ENCODE assay signal across 8 mouse cellular contexts in the genomic region with DNA sequence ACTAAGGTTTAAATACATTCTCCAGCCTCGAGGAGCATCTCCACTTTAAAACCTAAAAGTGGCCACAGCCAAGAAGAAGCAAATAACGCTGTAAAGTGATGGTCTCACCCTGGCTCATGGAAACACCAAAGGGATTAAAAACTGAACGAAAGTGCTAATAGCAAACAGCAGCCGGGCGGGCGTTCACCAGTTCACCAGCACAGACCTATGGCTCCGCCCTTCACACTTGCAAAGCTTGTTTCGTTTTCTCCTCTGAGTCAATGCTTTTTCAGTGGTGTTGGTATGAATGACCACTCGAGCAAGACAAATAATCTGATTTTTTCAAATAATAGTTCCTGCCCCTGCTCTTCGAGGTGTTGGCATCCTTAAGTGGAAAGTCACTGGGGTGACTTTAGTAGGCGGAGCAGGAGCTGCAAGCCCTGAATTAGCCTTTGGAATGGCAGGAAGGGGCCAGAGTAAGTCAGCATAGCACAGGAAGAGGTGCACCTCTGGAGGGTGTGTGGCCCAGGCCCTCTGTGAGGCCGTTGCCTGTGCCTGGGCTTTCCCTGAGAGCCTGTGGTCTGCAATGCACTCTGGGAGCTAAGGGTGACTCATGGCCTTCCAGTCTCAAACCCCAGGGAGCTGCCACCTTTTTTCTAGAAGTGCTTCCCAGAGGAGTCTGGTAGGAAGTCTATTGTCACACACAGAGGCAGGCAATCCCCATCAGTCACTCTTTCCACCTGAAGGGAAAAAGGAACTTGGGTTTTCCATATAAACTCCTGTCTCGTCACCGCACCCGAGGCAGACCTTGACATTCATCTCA.
A peak's percentile ranks its signal among the peaks of the same experiment; 100 is the strongest.
DNase-seq lines count a peak whose midpoint lies in the region; ATAC-seq and TF ChIP-seq lines count a peak whose summit lies in the region.

No protein-coding gene starts in this region.

- no peaks in the 10 kb centered on the region for H3K36me3 ChIP-seq in lung, embryonic 16.5 days (ENCODE audit: control insufficient read depth, insufficient read depth, low read length)
- no peaks in the 10 kb centered on the region for H3K36me3 ChIP-seq in forebrain, embryonic 11.5 days (ENCODE audit: control insufficient read depth, insufficient read depth, low read length)

- H3K4me1 ChIP-seq in embryonic fibroblast, embryonic 13.5 days (ENCODE audit: control insufficient read depth, insufficient read depth, low read length) = peaks cover 21% of the 10 kb centered on the region
- H3K4me1 ChIP-seq in lung, embryonic 16.5 days (replicated peaks; ENCODE audit: control insufficient read depth, insufficient read depth, low read length) = peaks cover 18% of the 10 kb centered on the region
- peaks cover 2% of the 10 kb centered on the region; the same call in 1 of the 2 replicates for H3K4me1 ChIP-seq in forebrain, embryonic 11.5 days (replicated peaks; ENCODE audit: control insufficient read depth, insufficient read depth, low read length)

- TF ChIP-seq CTCF in embryonic fibroblast, embryonic 13.5 days (IDR thresholded peaks at IDR 0.05; ENCODE audit: borderline replicate concordance, insufficient read depth, low read length) = no peak

- peak; percentile 79 for DNase-seq in NIH3T3 (ENCODE audit: low read depth)
- DNase-seq in kidney, adult 18-20 months = peak; percentile 13
- no peak for DNase-seq in c-Kit-positive CD71-positive TER-119-positive erythroid progenitor cells, embryonic 14.5 days (ENCODE audit: low spot score)
- no peak for DNase-seq in yolk sac, embryonic 10.5 days (ENCODE audit: low spot score)
- no peak for DNase-seq in frontal cortex, postnatal 36 days (ENCODE audit: low spot score in 2 of 2)
- no peak for DNase-seq in forebrain, embryonic 11.5 days (ENCODE audit: low spot score)

- no peak overlapping the region; the same call in 1 of the 2 replicates for H3K4me3 ChIP-seq in embryonic fibroblast, embryonic 13.5 days (ENCODE audit: insufficient read depth, low read length)
- H3K4me3 ChIP-seq in lung, embryonic 16.5 days (ENCODE audit: low read length) = peak overlapping the region; percentile 21; the same call in 1 of the 2 replicates
- no peak overlapping the region for H3K4me3 ChIP-seq in forebrain, embryonic 11.5 days (ENCODE audit: low read depth, low read length)

- H3K4me2 ChIP-seq in lung, embryonic 16.5 days (ENCODE audit: low read depth, low read length) = peak overlapping the region; percentile 29
- H3K4me2 ChIP-seq in forebrain, embryonic 11.5 days (ENCODE audit: low read depth, low read length, severe bottlenecking) = no peak overlapping the region

- H3K27me3 ChIP-seq in lung, embryonic 16.5 days (ENCODE audit: control insufficient read depth, insufficient read depth, low read depth, low read length) = no peaks in the 10 kb centered on the region
- no peaks in the 10 kb centered on the region for H3K27me3 ChIP-seq in forebrain, embryonic 11.5 days (ENCODE audit: control insufficient read depth, insufficient read depth, low read length)

- peak; percentile 69 for TF ChIP-seq POLR2A in embryonic fibroblast, embryonic 13.5 days (IDR thresholded peaks at IDR 0.05; ENCODE audit: low read depth, low read length)

- H3K9ac ChIP-seq in lung, embryonic 16.5 days (ENCODE audit: low read length) = peak overlapping the region; percentile 35; the same call in 1 of the 2 replicates
- no peak overlapping the region for H3K9ac ChIP-seq in forebrain, embryonic 11.5 days (ENCODE audit: low read length)

- 33% methylated on average over 15 of the region's 15 CpGs for WGBS in lung, embryonic 16.5 days
- WGBS in forebrain, embryonic 11.5 days = 72% methylated on average over 15 of the region's 15 CpGs

- no peaks in the 10 kb centered on the region for H3K9me3 ChIP-seq in lung, embryonic 16.5 days (ENCODE audit: control insufficient read depth, low read length)
- no peaks in the 10 kb centered on the region for H3K9me3 ChIP-seq in forebrain, embryonic 11.5 days (ENCODE audit: control insufficient read depth, low read length)

- peak overlapping the region; percentile 91 for H3K27ac ChIP-seq in embryonic fibroblast, embryonic 13.5 days (ENCODE audit: insufficient read depth, low read length)
- H3K27ac ChIP-seq in lung, embryonic 16.5 days (ENCODE audit: low read length) = peak overlapping the region; percentile 92
- H3K27ac ChIP-seq in forebrain, embryonic 11.5 days (ENCODE audit: low read depth, low read length) = no peak overlapping the region

- ATAC-seq in lung, embryonic 16.5 days (ENCODE audit: low read depth) = peak; percentile 90
- no peak for ATAC-seq in forebrain, embryonic 11.5 days (replicated peaks; ENCODE audit: low FRiP score)

Comparison
In these comparisons a context has a peak if more than half of its experiments do, and no peak if none do; other contexts are left out.
1. DNase-seq: peak in NIH3T3 (single experiment) and kidney, adult 18-20 months (single experiment); none in c-Kit-positive CD71-positive TER-119-positive erythroid progenitor cells, embryonic 14.5 days (single experiment), yolk sac, embryonic 10.5 days (single experiment), frontal cortex, postnatal 36 days (0 of 2) and forebrain, embryonic 11.5 days (single experiment).